Mouse (Mus musculus) central nervous system, embryonic 14 days (tissue): ENCODE results near the gene Slc39a8. TPM values are rescaled to one million over a fixed set of nuclear protein-coding genes. Genes with fewer than 3 reads are reported as not detected.

Experiments used
- polyA plus RNA-seq: library from polyadenylated mRNA; depleted of rRNA; stranded (reverse); fragments of >200 nt; gene quantifications from 2 replicates; pipeline ENCODE4 v1.2.3, GENCODE M21; 2012; rRNA removed

Slc39a8 gene
- 6.9 and 7.8 TPM in 2 replicates for polyA plus RNA-seq

DNA sequence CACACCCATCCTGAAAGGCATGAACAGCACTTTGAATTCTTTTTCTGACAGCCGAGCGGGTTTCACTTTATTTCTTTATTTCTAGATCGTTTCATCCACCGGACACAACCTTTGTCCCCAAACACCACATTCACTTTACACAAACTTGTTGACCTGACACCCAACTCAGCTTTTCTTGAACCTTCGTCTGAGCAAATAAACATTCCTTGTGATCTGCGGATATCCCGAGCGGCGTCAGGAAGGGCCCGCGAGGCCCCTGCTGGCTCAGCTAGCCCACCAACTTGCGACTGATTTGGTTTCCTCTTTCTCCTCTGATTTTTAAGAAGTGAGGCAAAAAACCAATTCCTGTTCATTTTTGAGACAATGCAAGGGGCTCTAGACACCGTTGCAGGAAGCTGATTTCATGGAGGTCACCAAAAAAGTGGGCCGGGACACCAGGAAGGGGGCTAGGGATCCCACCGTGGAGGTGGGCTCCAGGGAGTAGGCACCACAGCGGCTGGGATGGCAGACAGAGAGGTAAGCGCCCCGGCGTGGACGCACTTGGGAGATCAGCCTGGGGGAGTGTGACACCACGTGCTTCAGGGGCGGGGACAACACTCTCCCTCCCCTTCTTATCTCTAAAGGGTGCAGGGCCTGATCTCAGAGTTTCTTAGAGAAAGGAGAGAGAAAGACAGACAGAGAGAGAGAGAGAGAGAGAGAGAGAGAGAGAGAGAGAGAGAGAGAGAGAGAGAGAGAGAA lies at the start of gene Slc39a8:
TSS of gene Slc39a8 (plus strand) at position 264 of the 738 bp plus-strand sequence.

Other genes with a start within 250 kb of the Slc39a8 start
- gene Nfkb1, start 133.7 kb upstream of the Slc39a8 start, polyA plus RNA-seq = 24.9 and 30.0 TPM in 2 replicates